Mouse (Mus musculus): ENCODE measurements around the gene Naa16. TPM values are rescaled to one million over a fixed set of nuclear protein-coding genes. Genes with fewer than 3 reads are reported as not detected.

Gene Naa16
- total and polyA plus RNA-seq, 3 experiments = 29.6 to 62.5 (median 34.4) TPM

DNA sequence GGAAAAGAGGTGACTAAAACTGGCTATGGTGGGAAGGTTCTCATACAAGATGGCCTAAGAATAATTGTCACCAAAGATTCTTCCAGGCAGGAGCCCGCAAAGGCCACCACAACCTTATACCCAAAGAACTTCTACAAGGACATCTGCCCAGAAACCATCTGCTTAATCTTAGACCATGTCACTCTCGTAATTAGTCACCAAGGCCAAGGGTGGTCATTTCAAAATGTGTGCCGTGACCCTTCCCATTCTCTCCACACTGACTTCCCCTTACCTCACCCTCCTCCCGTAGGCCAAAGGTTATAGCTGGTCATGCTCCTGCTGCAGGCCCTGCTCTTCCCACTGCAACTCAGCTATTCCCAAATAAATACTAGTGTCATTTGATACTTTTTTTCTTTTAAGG, 111.7 kb downstream of the Naa16 start:
- H3K36me3 ChIP-seq (replicated peaks) = no peaks in the 10 kb centered on the region
- ATAC-seq (ENCODE audit: extremely low read depth, insufficient number of reproducible peaks, low FRiP score, poor library complexity, severe bottlenecking) = no peak
- TF ChIP-seq CTCF (IDR thresholded peaks at IDR 0.05; ENCODE audit: low read depth, low read length) = no peak
- no peak for TF ChIP-seq GATA2 (IDR thresholded peaks at IDR 0.05; ENCODE audit: borderline replicate concordance, low read depth, low read length)
- TF ChIP-seq TAL1 (conservative IDR thresholded peaks at IDR 0.05; ENCODE audit: low read depth, low read length) = no peak
- DNase-seq (ENCODE audit: low spot score) = no peak
- no peaks in the 10 kb centered on the region for H3K9me3 ChIP-seq (replicated peaks)
- peaks cover 7% of the 10 kb centered on the region for H3K27me3 ChIP-seq (ENCODE audit: insufficient read depth, low read length)
- H3K4me3 ChIP-seq (ENCODE audit: low read depth, low read length) = no peak overlapping the region
- H3K4me1 ChIP-seq (ENCODE audit: insufficient read depth, low read depth, low read length) = peaks cover 4% of the 10 kb centered on the region; the same call in 1 of the 2 replicates

DNA sequence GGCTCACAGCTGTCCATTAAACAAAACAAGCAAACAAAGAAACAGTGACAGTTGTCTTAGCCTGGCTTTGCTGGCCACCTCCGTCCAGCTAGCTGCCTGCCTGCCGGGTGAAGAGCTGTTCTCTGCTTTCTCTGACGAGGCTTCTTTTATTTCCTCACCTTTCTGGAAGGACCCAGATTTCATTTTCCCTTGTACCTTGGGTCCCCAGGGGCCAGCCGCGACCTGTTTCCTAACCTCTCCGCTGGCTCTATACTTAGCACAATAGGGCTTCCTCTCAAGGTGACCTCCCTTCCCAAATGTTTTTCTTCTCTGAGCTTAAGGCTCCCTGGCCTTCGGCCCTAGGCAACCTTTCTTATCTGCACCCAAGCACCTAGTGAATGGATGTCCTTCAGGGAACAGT, 112.7 kb downstream of the Naa16 start:
- ATAC-seq (ENCODE audit: extremely low read depth, insufficient number of reproducible peaks, low FRiP score, poor library complexity, severe bottlenecking) (no peak), DNase-seq (ENCODE audit: low spot score) (no peak)
- Histone ChIP-seq H3K4me1 (ENCODE audit: insufficient read depth, low read depth, low read length) (peaks cover 4% of the 10 kb centered on the region; the same call in 1 of the 2 replicates), H3K4me3 (ENCODE audit: low read depth, low read length) (no peak overlapping the region), H3K27me3 (ENCODE audit: insufficient read depth, low read length) (peaks cover 13% of the 10 kb centered on the region), H3K36me3 (replicated peaks) (no peaks in the 10 kb centered on the region), H3K9me3 (replicated peaks) (no peaks in the 10 kb centered on the region)
- no peak for TF ChIP-seq GATA1 (IDR thresholded peaks at IDR 0.05; ENCODE audit: borderline replicate concordance, low read length)
- TF ChIP-seq CTCF (IDR thresholded peaks at IDR 0.05; ENCODE audit: low read depth, low read length) = no peak
- TF ChIP-seq TAL1 (conservative IDR thresholded peaks at IDR 0.05; ENCODE audit: low read depth, low read length) = no peak
- TF ChIP-seq POLR2AphosphoS5 (IDR thresholded peaks at IDR 0.05; ENCODE audit: insufficient replicate concordance, low read depth, low read length) = no peak
- no peak for TF ChIP-seq GATA2 (IDR thresholded peaks at IDR 0.05; ENCODE audit: borderline replicate concordance, low read depth, low read length)

DNA sequence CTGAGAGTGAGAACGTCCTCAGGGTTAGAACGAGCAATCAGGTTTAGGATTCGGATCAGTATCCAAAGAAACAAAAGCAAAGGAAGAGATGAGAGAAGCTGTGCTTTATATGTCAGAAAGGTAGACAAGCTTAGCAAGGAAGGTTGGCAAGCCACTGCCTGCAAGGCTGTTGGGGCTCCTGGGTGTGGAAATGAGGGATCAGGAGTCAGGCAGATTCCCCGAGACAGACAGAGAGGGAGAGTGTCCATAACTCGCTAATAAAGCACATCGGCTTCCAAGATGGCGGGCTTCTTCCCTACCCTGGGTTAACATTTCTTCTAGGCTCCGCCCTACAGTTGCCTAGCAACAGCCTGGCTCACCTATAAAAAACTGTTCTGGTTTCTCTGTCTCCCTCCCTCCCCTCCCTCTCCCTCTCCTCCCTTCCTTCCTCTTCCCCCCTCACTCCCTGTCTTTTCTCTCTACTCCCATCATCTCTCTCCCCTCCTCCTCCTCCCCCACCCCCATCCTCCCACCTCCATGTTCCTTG, 114.6 kb downstream of the Naa16 start:
- DNase-seq (ENCODE audit: low spot score) (no peak), ATAC-seq (ENCODE audit: extremely low read depth, insufficient number of reproducible peaks, low FRiP score, poor library complexity, severe bottlenecking) (no peak)
- TF ChIP-seq TAL1 (conservative IDR thresholded peaks at IDR 0.05; ENCODE audit: low read depth, low read length) (no peak), CTCF (IDR thresholded peaks at IDR 0.05; ENCODE audit: low read depth, low read length) (no peak), GATA1 (IDR thresholded peaks at IDR 0.05; ENCODE audit: borderline replicate concordance, low read length) (no peak), GATA2 (IDR thresholded peaks at IDR 0.05; ENCODE audit: borderline replicate concordance, low read depth, low read length) (no peak), POLR2AphosphoS5 (IDR thresholded peaks at IDR 0.05; ENCODE audit: insufficient replicate concordance, low read depth, low read length) (no peak)
- Histone ChIP-seq H3K4me1 (ENCODE audit: insufficient read depth, low read depth, low read length) (peaks cover 4% of the 10 kb centered on the region; the same call in 1 of the 2 replicates), H3K27me3 (ENCODE audit: insufficient read depth, low read length) (peaks cover 14% of the 10 kb centered on the region), H3K9me3 (replicated peaks) (no peaks in the 10 kb centered on the region), H3K4me3 (ENCODE audit: low read depth, low read length) (no peak overlapping the region), H3K36me3 (replicated peaks) (no peaks in the 10 kb centered on the region)

DNA sequence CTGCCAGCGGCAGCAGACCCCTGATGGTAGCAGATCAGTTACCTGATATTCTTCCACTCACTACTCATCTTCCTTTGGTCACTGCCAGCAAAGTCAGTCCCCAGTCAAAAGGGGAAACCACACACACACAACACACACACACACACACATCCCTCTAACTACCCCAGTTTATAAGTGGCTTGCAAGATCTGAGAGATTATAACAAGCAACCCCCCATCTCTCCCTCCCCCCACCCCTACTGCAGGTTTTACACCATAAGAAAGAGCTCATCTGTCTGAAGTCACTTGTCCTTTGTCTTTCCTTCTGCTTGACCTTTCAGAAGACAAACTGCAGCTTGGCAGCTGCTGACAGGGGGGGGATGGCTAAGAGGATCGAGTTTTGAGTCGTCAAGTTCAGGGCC, 115.1 kb downstream of the Naa16 start:
- TF ChIP-seq CTCF (IDR thresholded peaks at IDR 0.05; ENCODE audit: low read depth, low read length) = no peak
- TF ChIP-seq POLR2AphosphoS5 (IDR thresholded peaks at IDR 0.05; ENCODE audit: insufficient replicate concordance, low read depth, low read length) = no peak
- Histone ChIP-seq H3K4me3 (ENCODE audit: low read depth, low read length) (no peak overlapping the region), H3K9me3 (replicated peaks) (no peaks in the 10 kb centered on the region), H3K36me3 (replicated peaks) (no peaks in the 10 kb centered on the region), H3K4me1 (ENCODE audit: insufficient read depth, low read depth, low read length) (peaks cover 4% of the 10 kb centered on the region; the same call in 1 of the 2 replicates), H3K27me3 (ENCODE audit: insufficient read depth, low read length) (peaks cover 14% of the 10 kb centered on the region)
- no peak for DNase-seq (ENCODE audit: low spot score)
- ATAC-seq (ENCODE audit: extremely low read depth, insufficient number of reproducible peaks, low FRiP score, poor library complexity, severe bottlenecking) = no peak

Other genes with a start within 250 kb of the Naa16 start
- not detected in 2 replicates for gene Zfp957, start 143.4 kb downstream of the Naa16 start, total RNA-seq (2014; fragmentation: Nextera tagmentation)
- gene Zfp957, start 143.4 kb downstream of the Naa16 start, total RNA-seq (2017) = not detected in 2 replicates
- gene Zfp957, start 143.4 kb downstream of the Naa16 start, polyA plus RNA-seq (2012) = not detected in 2 replicates
- gene Rgcc, start 89.1 kb downstream of the Naa16 start, total RNA-seq (2014; fragmentation: Nextera tagmentation) = not detected in 2 replicates
- gene Rgcc, start 89.1 kb downstream of the Naa16 start, total RNA-seq (2017) = not detected in 2 replicates
- gene Rgcc, start 89.1 kb downstream of the Naa16 start, polyA plus RNA-seq (2012) = 0.07 TPM in 1 of 2 replicates, not detected in the other
- gene Mtrf1, start 7.0 kb upstream of the Naa16 start, total RNA-seq (2014; fragmentation: Nextera tagmentation) = 18.4 and 19.8 TPM in 2 replicates
- gene Mtrf1, start 7.0 kb upstream of the Naa16 start, total RNA-seq (2017) = 22.1 and 24.9 TPM in 2 replicates
- 0.41 and 0.50 TPM in 2 replicates for gene Mtrf1, start 7.0 kb upstream of the Naa16 start, polyA plus RNA-seq (2012)
- 24.7 and 24.9 TPM in 2 replicates for gene Kbtbd7, start 35.7 kb upstream of the Naa16 start, total RNA-seq (2014; fragmentation: Nextera tagmentation)
- gene Kbtbd7, start 35.7 kb upstream of the Naa16 start, total RNA-seq (2017) = 14.5 and 17.6 TPM in 2 replicates
- 3.7 and 4.3 TPM in 2 replicates for gene Kbtbd7, start 35.7 kb upstream of the Naa16 start, polyA plus RNA-seq (2012)
- gene Kbtbd6, start 61.1 kb upstream of the Naa16 start, total RNA-seq (2014; fragmentation: Nextera tagmentation) = 0.68 and 1.2 TPM in 2 replicates
- 5.3 and 6.0 TPM in 2 replicates for gene Kbtbd6, start 61.1 kb upstream of the Naa16 start, total RNA-seq (2017)
- gene Kbtbd6, start 61.1 kb upstream of the Naa16 start, polyA plus RNA-seq (2012) = 1.1 and 1.5 TPM in 2 replicates
- gene Elf1, start 90.4 kb upstream of the Naa16 start, total RNA-seq (2014; fragmentation: Nextera tagmentation) = 77.0 and 79.0 TPM in 2 replicates
- gene Elf1, start 90.4 kb upstream of the Naa16 start, total RNA-seq (2017) = 127 and 141 TPM in 2 replicates
- 4.7 and 6.3 TPM in 2 replicates for gene Elf1, start 90.4 kb upstream of the Naa16 start, polyA plus RNA-seq (2012)
- 82.6 and 83.6 TPM in 2 replicates for gene Wbp4, start 90.7 kb upstream of the Naa16 start, total RNA-seq (2014; fragmentation: Nextera tagmentation)
- gene Wbp4, start 90.7 kb upstream of the Naa16 start, total RNA-seq (2017) = 101 and 110 TPM in 2 replicates
- 8.8 and 9.5 TPM in 2 replicates for gene Wbp4, start 90.7 kb upstream of the Naa16 start, polyA plus RNA-seq (2012)
- 91.6 and 98.9 TPM in 2 replicates for gene Sugt1, start 196.9 kb upstream of the Naa16 start, total RNA-seq (2014; fragmentation: Nextera tagmentation)
- 216 and 228 TPM in 2 replicates for gene Sugt1, start 196.9 kb upstream of the Naa16 start, total RNA-seq (2017)
- gene Sugt1, start 196.9 kb upstream of the Naa16 start, polyA plus RNA-seq (2012) = 3.6 and 6.1 TPM in 2 replicates